Mouse (Mus musculus): ENCODE measurements at regions not wholly inside any gene's neighbourhood (a gene's known extent, or its start where the extent isn't known, plus 50 kb on each side); places are given as distances from the start of the nearest gene placed in this dataset.

DNA sequence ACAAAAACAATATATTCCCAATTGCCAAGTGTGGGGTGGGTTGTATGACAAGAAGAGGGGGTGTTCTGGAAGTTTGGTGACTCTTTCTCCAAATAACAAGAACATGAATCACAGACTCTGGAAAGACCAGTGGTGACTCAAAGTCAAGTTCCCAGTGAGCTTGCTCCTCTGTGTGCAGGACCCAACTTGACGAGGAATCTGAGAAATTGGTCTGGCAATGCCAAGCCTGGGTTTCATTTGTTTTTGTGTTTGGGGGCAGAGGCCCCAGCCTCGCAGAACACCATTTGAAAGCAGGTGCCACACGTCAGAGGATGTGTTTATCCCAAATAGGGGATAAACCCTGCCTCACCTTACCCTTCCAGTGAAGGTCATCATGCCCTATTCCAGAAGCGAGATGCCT is 163.1 kb upstream of the Shh start:
- Histone ChIP-seq H3K4me1 (ENCODE audit: control insufficient read depth in 1 of 2, insufficient read depth in 2 of 2) (no peaks in the 10 kb centered on the region), H3K27me3 (replicated peaks) (peaks cover 8% of the 10 kb centered on the region), H3K9ac (ENCODE audit: insufficient read depth, low read depth) (no peak overlapping the region), H3K4me3 (replicated peaks in 1 of 3; ENCODE audit: low read depth in 2 of 3, low read length in 2 of 3, poor library complexity in 1 of 3) (no peak overlapping the region), H3K4me2 (ENCODE audit: insufficient read depth, low read depth, poor library complexity, severe bottlenecking) (no peak overlapping the region), H3K36me3 (replicated peaks in 1 of 2; ENCODE audit: control insufficient read depth in 1 of 2, insufficient read depth in 1 of 2, low read length in 1 of 2) (no peaks in the 10 kb centered on the region), H3K79me2 (replicated peaks; ENCODE audit: control insufficient read depth, extremely low read depth, insufficient read depth, poor library complexity, severe bottlenecking) (no peaks in the 10 kb centered on the region), H3K9me3 (replicated peaks; ENCODE audit: low read length) (no peaks in the 10 kb centered on the region), H3K27ac (ENCODE audit: insufficient read depth, low read depth) (no peak overlapping the region)
- no peak for DNase-seq (ENCODE audit: extremely low read depth)
- no peak for TF ChIP-seq MEF2A (IDR thresholded peaks at IDR 0.05; ENCODE audit: borderline replicate concordance, low read depth, low read length)
- no peak for TF ChIP-seq RCOR1 (conservative IDR thresholded peaks at IDR 0.05; ENCODE audit: low read depth, low read length)
- TF ChIP-seq USF2 (conservative IDR thresholded peaks at IDR 0.05; ENCODE audit: low read depth, low read length) = no peak
- TF ChIP-seq BHLHE40 (IDR thresholded peaks at IDR 0.05; ENCODE audit: low read depth, low read length) = no peak
- no peak for TF ChIP-seq JUND (conservative IDR thresholded peaks at IDR 0.05; ENCODE audit: low read depth, low read length)
- TF ChIP-seq SMC3 (IDR thresholded peaks at IDR 0.05; ENCODE audit: low read depth, low read length) = no peak
- no peak for TF ChIP-seq GABPA (IDR thresholded peaks at IDR 0.05; ENCODE audit: insufficient replicate concordance, low read depth, low read length)
- no peak for TF ChIP-seq KAT2A (IDR thresholded peaks at IDR 0.05; ENCODE audit: insufficient replicate concordance, low read length)
- no peak for TF ChIP-seq JUN (IDR thresholded peaks at IDR 0.05; ENCODE audit: insufficient read depth, low read depth, low read length)
- TF ChIP-seq ZKSCAN1 (IDR thresholded peaks at IDR 0.05; ENCODE audit: borderline replicate concordance, low read depth, low read length) = no peak
- no peak for TF ChIP-seq ETS1 (conservative IDR thresholded peaks at IDR 0.05; ENCODE audit: low read depth, low read length)
- no peak for TF ChIP-seq ZMIZ1 (IDR thresholded peaks at IDR 0.05; ENCODE audit: low read depth, low read length)
- TF ChIP-seq EP300 (IDR thresholded peaks at IDR 0.05; ENCODE audit: low read length) = no peak
- no peak for TF ChIP-seq MXI1 (IDR thresholded peaks at IDR 0.05; ENCODE audit: low read depth, low read length)
- TF ChIP-seq ZC3H11A (IDR thresholded peaks at IDR 0.05; ENCODE audit: low read depth, low read length) = no peak
- TF ChIP-seq ZNF384 (IDR thresholded peaks at IDR 0.05; ENCODE audit: low read depth, low read length) = no peak
- no peak for TF ChIP-seq HCFC1 (IDR thresholded peaks at IDR 0.05; ENCODE audit: low read depth, low read length)
- TF ChIP-seq IRF4 (IDR thresholded peaks at IDR 0.05; ENCODE audit: low read depth, low read length) = no peak
- dilution Hi-C loops (cut with MboI; ENCODE audit: extremely low pct_ligation_motif_present, extremely low pct_unique_long_range_greater_than_20kb, low sequenced_read_pairs) = no loop called here
- in situ Hi-C loops (cut with MboI; ENCODE audit: low pct_ligation_motif_present, low pct_unique_long_range_greater_than_20kb, low sequenced_read_pairs) = no loop called here

DNA sequence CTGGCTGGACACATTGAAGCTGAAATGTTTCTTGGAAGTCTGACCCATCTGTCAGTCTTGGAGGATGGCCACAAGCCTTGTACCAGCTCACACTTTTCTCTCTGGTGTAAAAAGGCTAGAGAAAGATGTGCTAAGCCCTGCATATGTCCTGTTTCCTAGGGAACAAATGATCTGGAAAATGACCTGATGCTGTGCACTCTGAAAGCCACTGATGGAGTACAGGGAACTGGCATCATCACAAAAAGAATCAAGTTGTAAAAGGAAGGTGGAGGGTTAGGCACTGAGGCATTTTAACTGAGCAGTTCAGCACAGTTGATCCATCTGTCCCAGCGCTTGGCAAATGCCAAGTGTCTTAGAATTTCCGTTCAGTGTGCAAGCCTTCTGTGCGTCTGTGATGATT is 144.8 kb upstream of the Shh start:
- Histone ChIP-seq H3K79me2 (replicated peaks; ENCODE audit: control insufficient read depth, extremely low read depth, insufficient read depth, poor library complexity, severe bottlenecking) (no peaks in the 10 kb centered on the region), H3K27ac (ENCODE audit: insufficient read depth, low read depth) (no peak overlapping the region), H3K9ac (ENCODE audit: insufficient read depth, low read depth) (no peak overlapping the region), H3K27me3 (replicated peaks) (peaks cover 8% of the 10 kb centered on the region), H3K4me3 (replicated peaks in 1 of 3; ENCODE audit: low read depth in 2 of 3, low read length in 2 of 3, poor library complexity in 1 of 3) (no peak overlapping the region), H3K4me2 (ENCODE audit: insufficient read depth, low read depth, poor library complexity, severe bottlenecking) (no peak overlapping the region), H3K4me1 (ENCODE audit: control insufficient read depth in 1 of 2, insufficient read depth in 2 of 2) (no peaks in the 10 kb centered on the region), H3K36me3 (replicated peaks in 1 of 2; ENCODE audit: control insufficient read depth in 1 of 2, insufficient read depth in 1 of 2, low read length in 1 of 2) (no peaks in the 10 kb centered on the region), H3K9me3 (replicated peaks; ENCODE audit: low read length) (no peaks in the 10 kb centered on the region)
- dilution Hi-C loops (cut with MboI; ENCODE audit: extremely low pct_ligation_motif_present, extremely low pct_unique_long_range_greater_than_20kb, low sequenced_read_pairs) (no loop called here), in situ Hi-C loops (cut with MboI; ENCODE audit: low pct_ligation_motif_present, low pct_unique_long_range_greater_than_20kb, low sequenced_read_pairs) (no loop called here)
- DNase-seq (ENCODE audit: extremely low read depth) = no peak
- TF ChIP-seq SIN3A (IDR thresholded peaks at IDR 0.05; ENCODE audit: low read length) (no peak), ETS1 (conservative IDR thresholded peaks at IDR 0.05; ENCODE audit: low read depth, low read length) (no peak), UBTF (IDR thresholded peaks at IDR 0.05; ENCODE audit: low read depth, low read length) (no peak), MEF2A (IDR thresholded peaks at IDR 0.05; ENCODE audit: borderline replicate concordance, low read depth, low read length) (no peak), JUND (conservative IDR thresholded peaks at IDR 0.05; ENCODE audit: low read depth, low read length) (no peak), USF2 (conservative IDR thresholded peaks at IDR 0.05; ENCODE audit: low read depth, low read length) (no peak)
